Mouse (Mus musculus): ENCODE data around the gene Gli2. TPM values are rescaled to one million over a fixed set of nuclear protein-coding genes. Genes with fewer than 3 reads are reported as not detected.

Gene Gli2
- 3.3 and 4.1 TPM in 2 replicates for polyA plus RNA-seq (2014; fragmentation: Nextera tagmentation; extraction: Ambion mirVana)

DNA sequence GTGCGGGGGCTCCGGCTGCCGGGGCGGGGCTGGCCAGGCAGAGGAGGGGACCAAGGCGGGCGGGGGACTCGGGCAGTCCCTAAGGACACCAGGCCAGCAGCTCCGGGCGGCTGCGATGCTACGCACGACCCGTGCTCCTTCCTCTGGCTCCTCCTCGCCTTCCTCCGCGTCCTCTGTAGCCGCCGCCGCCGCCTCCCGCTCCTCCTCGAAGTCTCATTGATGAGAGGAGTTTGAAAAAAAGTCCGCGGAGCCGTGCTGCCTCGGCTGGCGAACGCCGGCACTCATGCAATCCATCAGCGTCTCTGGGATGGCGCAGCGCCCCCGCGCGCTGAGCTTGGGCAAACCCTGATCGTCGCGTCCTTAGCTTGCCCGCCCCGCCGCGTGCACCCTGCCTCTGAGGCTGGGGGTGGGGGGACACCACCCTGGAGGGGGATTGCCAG is at the start of gene Gli2:
Gli2 (minus strand) TSS at position 218 of the 440 bp plus-strand sequence.
- peak within 1 kb of the TSS; percentile 47 for H3K9ac ChIP-seq (ENCODE audit: low read depth, low read length)
- peak within 1 kb of the TSS; percentile 60 for H3K27ac ChIP-seq (ENCODE audit: low read depth, low read length)
- ATAC-seq (replicated peaks; ENCODE audit: insufficient number of reproducible peaks, low FRiP score, low TSS enrichment): peak; percentile 74
- no peaks in the 10 kb centered on the region for H3K36me3 ChIP-seq (ENCODE audit: control insufficient read depth, insufficient read depth, low read length)
- H3K4me3 ChIP-seq (ENCODE audit: low read depth, low read length): peak within 1 kb of the TSS; percentile 55
- peaks cover 26% of the 10 kb centered on the region for H3K27me3 ChIP-seq (ENCODE audit: control insufficient read depth, insufficient read depth, low read length)
- peaks cover 15% of the 10 kb centered on the region for H3K4me1 ChIP-seq (ENCODE audit: control insufficient read depth, insufficient read depth, low read length)
- H3K4me2 ChIP-seq: peak within 1 kb of the TSS; percentile 92
- no peaks in the 10 kb centered on the region for H3K9me3 ChIP-seq (replicated peaks; ENCODE audit: control insufficient read depth, low read length)
- under 1% methylated on average over 42 of the region's 42 CpGs for WGBS (ENCODE audit: insufficient replicate concordance)

DNA sequence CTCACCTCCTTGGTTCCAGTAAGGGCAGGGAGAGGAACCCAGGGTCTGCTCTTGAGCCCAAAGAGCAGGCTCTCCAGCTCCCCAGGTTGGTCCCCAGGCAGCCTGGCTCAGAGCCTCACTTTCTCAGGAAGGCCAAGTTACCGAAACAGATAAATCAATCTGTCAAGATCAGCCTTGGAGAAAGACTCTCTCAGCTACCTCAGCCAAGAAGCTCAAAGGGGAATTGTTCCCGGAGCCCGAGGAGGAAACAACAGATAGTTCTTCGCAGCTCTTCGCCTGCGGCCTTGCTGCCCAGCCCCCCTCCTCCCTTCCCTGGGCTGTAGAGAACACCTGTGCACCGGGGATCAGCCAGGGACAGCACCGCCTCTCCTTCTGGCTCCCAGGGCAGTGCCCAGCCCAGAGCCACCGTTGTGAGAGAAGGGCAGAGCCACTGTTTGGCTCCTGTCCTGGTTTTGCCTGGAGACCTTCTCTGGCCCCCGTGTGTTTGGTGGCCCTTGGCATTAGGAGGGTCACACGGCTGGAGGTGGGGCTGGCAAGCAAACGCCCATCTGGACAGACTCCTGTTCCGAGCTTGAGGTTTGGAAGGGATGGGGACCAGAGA is 44.6 kb upstream of the Gli2 start:
- H3K9me3 ChIP-seq (replicated peaks; ENCODE audit: control insufficient read depth, low read length): no peaks in the 10 kb centered on the region
- no peak overlapping the region for H3K4me2 ChIP-seq
- no peak overlapping the region for H3K27ac ChIP-seq (ENCODE audit: low read depth, low read length)
- no peak overlapping the region for H3K4me3 ChIP-seq (ENCODE audit: low read depth, low read length)
- no peaks in the 10 kb centered on the region for H3K27me3 ChIP-seq (ENCODE audit: control insufficient read depth, insufficient read depth, low read length)
- 48% methylated on average over 13 of the region's 13 CpGs for WGBS (ENCODE audit: insufficient replicate concordance)
- H3K9ac ChIP-seq (ENCODE audit: low read depth, low read length): no peak overlapping the region
- H3K4me1 ChIP-seq (ENCODE audit: control insufficient read depth, insufficient read depth, low read length): no peaks in the 10 kb centered on the region
- H3K36me3 ChIP-seq (ENCODE audit: control insufficient read depth, insufficient read depth, low read length): no peaks in the 10 kb centered on the region
- no peak for ATAC-seq (replicated peaks; ENCODE audit: insufficient number of reproducible peaks, low FRiP score, low TSS enrichment)

DNA sequence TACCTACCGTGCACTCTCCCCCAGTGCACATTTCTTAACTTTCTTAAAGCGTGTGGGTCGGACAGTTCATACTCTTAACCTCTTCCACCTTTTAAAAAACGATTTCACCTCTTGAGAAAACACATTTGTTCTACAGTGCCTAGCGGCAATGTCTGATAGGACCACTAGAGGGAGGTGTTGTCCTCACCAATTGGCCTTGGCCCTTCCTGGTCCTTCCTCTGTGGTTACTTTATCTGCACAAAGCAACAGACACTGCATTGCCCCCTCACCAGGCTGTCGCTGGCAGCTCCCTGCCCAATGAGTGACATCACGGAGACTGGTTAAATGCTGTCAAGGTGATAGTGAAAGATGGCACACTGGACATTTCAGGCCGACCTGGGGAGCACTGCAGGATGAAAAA is 40.3 kb upstream of the Gli2 start:
- Histone ChIP-seq H3K36me3 (ENCODE audit: control insufficient read depth, insufficient read depth, low read length) (no peaks in the 10 kb centered on the region), H3K27me3 (ENCODE audit: control insufficient read depth, insufficient read depth, low read length) (no peaks in the 10 kb centered on the region), H3K4me3 (ENCODE audit: low read depth, low read length) (no peak overlapping the region), H3K9me3 (replicated peaks; ENCODE audit: control insufficient read depth, low read length) (no peaks in the 10 kb centered on the region), H3K4me1 (ENCODE audit: control insufficient read depth, insufficient read depth, low read length) (no peaks in the 10 kb centered on the region), H3K27ac (ENCODE audit: low read depth, low read length) (no peak overlapping the region), H3K4me2 (no peak overlapping the region), H3K9ac (ENCODE audit: low read depth, low read length) (no peak overlapping the region)
- 18% methylated on average over 8 of the region's 8 CpGs for WGBS (ENCODE audit: insufficient replicate concordance)
- ATAC-seq (replicated peaks; ENCODE audit: insufficient number of reproducible peaks, low FRiP score, low TSS enrichment): no peak

DNA sequence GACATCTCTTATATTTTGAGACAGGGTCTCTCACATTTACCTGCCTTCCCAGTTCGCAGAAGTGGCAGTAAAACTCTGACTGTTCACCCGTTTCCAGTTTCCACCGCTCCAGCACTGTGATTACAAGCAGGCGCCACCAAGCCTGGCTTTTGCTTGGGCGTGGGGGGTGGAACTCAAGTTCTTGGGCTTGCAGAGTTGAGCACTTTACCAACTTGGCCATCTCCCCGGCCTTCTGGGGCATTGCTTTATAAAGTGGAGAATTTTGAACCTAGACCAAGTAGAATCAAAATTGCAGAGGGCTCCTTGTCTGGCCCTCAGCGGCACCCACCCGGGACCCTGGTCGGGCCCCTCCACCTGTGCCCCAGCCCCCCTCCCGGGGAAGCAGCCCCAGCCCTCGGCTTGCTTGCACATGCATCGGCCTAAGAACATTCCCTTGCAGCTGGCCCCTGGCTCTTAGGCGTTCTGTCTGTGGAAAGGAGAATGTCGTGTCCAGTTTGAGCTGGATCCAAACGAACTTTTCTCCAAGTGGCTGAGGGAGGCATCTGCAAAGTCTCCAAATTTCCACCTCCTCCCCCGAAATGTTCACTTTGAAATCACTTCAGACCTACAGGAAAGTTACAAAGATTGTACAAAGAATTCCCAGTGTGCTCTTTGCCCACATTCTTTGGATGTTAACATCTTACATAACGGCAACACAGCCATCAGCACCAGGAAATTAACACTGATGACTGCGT is 36.6 kb upstream of the Gli2 start:
- Histone ChIP-seq H3K4me3 (ENCODE audit: low read depth, low read length) (no peak overlapping the region), H3K27me3 (ENCODE audit: control insufficient read depth, insufficient read depth, low read length) (no peaks in the 10 kb centered on the region), H3K9ac (ENCODE audit: low read depth, low read length) (no peak overlapping the region), H3K9me3 (replicated peaks; ENCODE audit: control insufficient read depth, low read length) (no peaks in the 10 kb centered on the region), H3K4me2 (no peak overlapping the region), H3K36me3 (ENCODE audit: control insufficient read depth, insufficient read depth, low read length) (no peaks in the 10 kb centered on the region), H3K4me1 (ENCODE audit: control insufficient read depth, insufficient read depth, low read length) (no peaks in the 10 kb centered on the region), H3K27ac (ENCODE audit: low read depth, low read length) (no peak overlapping the region)
- 67% methylated on average over 18 of the region's 18 CpGs for WGBS (ENCODE audit: insufficient replicate concordance)
- ATAC-seq (replicated peaks; ENCODE audit: insufficient number of reproducible peaks, low FRiP score, low TSS enrichment): no peak

GRCm38 (mm10) chr1:119087539-119087938 is 34.1 kb upstream of the Gli2 start:
- WGBS (ENCODE audit: insufficient replicate concordance): 25% methylated on average over 3 of the region's 3 CpGs
- no peak for ATAC-seq (replicated peaks; ENCODE audit: insufficient number of reproducible peaks, low FRiP score, low TSS enrichment)
- H3K4me2 ChIP-seq: no peak overlapping the region
- H3K9me3 ChIP-seq (replicated peaks; ENCODE audit: control insufficient read depth, low read length): no peaks in the 10 kb centered on the region
- H3K36me3 ChIP-seq (ENCODE audit: control insufficient read depth, insufficient read depth, low read length): no peaks in the 10 kb centered on the region
- H3K27ac ChIP-seq (ENCODE audit: low read depth, low read length): no peak overlapping the region
- no peaks in the 10 kb centered on the region for H3K4me1 ChIP-seq (ENCODE audit: control insufficient read depth, insufficient read depth, low read length)
- no peaks in the 10 kb centered on the region for H3K27me3 ChIP-seq (ENCODE audit: control insufficient read depth, insufficient read depth, low read length)
- no peak overlapping the region for H3K4me3 ChIP-seq (ENCODE audit: low read depth, low read length)
- no peak overlapping the region for H3K9ac ChIP-seq (ENCODE audit: low read depth, low read length)

DNA sequence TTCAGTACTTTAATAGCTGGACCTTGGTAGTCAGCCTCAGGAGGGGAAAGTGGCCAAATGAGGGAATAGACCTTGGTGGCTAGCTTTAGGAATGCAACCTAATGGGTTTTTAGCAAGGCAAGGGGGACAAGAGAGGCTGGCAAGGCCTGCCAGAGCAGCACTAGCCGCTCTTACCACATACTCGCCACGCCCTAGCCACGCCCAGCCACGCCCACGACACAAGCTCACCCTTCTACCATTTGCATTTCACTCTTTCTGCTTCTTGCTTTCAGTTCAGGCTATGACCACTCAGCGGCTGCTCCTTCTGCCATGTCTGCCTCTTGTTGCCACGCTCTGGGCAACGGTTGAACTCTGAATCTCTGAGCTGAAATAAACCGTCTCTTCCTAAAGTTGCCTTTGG is 32.4 kb upstream of the Gli2 start:
- no peaks in the 10 kb centered on the region for H3K36me3 ChIP-seq (ENCODE audit: control insufficient read depth, insufficient read depth, low read length)
- no peaks in the 10 kb centered on the region for H3K27me3 ChIP-seq (ENCODE audit: control insufficient read depth, insufficient read depth, low read length)
- H3K4me1 ChIP-seq (ENCODE audit: control insufficient read depth, insufficient read depth, low read length): no peaks in the 10 kb centered on the region
- H3K4me3 ChIP-seq (ENCODE audit: low read depth, low read length): no peak overlapping the region
- no peak for ATAC-seq (replicated peaks; ENCODE audit: insufficient number of reproducible peaks, low FRiP score, low TSS enrichment)
- H3K9me3 ChIP-seq (replicated peaks; ENCODE audit: control insufficient read depth, low read length): no peaks in the 10 kb centered on the region
- no peak overlapping the region for H3K4me2 ChIP-seq
- 56% methylated on average over 10 of the region's 10 CpGs for WGBS (ENCODE audit: insufficient replicate concordance)
- no peak overlapping the region for H3K9ac ChIP-seq (ENCODE audit: low read depth, low read length)
- no peak overlapping the region for H3K27ac ChIP-seq (ENCODE audit: low read depth, low read length)

GRCm38 (mm10) chr1:119083468-119083921 is 30.1 kb upstream of the Gli2 start:
- H3K9ac ChIP-seq (ENCODE audit: low read depth, low read length): no peak overlapping the region
- ATAC-seq (replicated peaks; ENCODE audit: insufficient number of reproducible peaks, low FRiP score, low TSS enrichment): no peak
- no peaks in the 10 kb centered on the region for H3K9me3 ChIP-seq (replicated peaks; ENCODE audit: control insufficient read depth, low read length)
- H3K27ac ChIP-seq (ENCODE audit: low read depth, low read length): no peak overlapping the region
- no peaks in the 10 kb centered on the region for H3K27me3 ChIP-seq (ENCODE audit: control insufficient read depth, insufficient read depth, low read length)
- peak overlapping the region; percentile 46; the same call in 1 of the 2 replicates for H3K4me2 ChIP-seq
- no peaks in the 10 kb centered on the region for H3K4me1 ChIP-seq (ENCODE audit: control insufficient read depth, insufficient read depth, low read length)
- WGBS (ENCODE audit: insufficient replicate concordance): 18% methylated on average over 10 of the region's 10 CpGs
- no peaks in the 10 kb centered on the region for H3K36me3 ChIP-seq (ENCODE audit: control insufficient read depth, insufficient read depth, low read length)
- H3K4me3 ChIP-seq (ENCODE audit: low read depth, low read length): no peak overlapping the region

- WGBS (ENCODE audit: insufficient replicate concordance): 37% methylated on average over 12 of the region's 12 CpGs
- Histone ChIP-seq H3K9me3 (replicated peaks; ENCODE audit: control insufficient read depth, low read length) (no peaks in the 10 kb centered on the region), H3K4me2 (no peak overlapping the region), H3K27ac (ENCODE audit: low read depth, low read length) (no peak overlapping the region), H3K4me3 (ENCODE audit: low read depth, low read length) (no peak overlapping the region), H3K4me1 (ENCODE audit: control insufficient read depth, insufficient read depth, low read length) (peaks cover 3% of the 10 kb centered on the region; the same call in 1 of the 2 replicates), H3K27me3 (ENCODE audit: control insufficient read depth, insufficient read depth, low read length) (peaks cover 5% of the 10 kb centered on the region), H3K9ac (ENCODE audit: low read depth, low read length) (no peak overlapping the region), H3K36me3 (ENCODE audit: control insufficient read depth, insufficient read depth, low read length) (no peaks in the 10 kb centered on the region)
- no peak; the same call in 1 of the 2 replicates for ATAC-seq (replicated peaks; ENCODE audit: insufficient number of reproducible peaks, low FRiP score, low TSS enrichment)
Observed at GRCm38 (mm10) chr1:119082231-119082991, 29.0 kb upstream of the Gli2 start.
